Mouse (Mus musculus): Measurements from ENCODE around the gene Ski.

DNA sequence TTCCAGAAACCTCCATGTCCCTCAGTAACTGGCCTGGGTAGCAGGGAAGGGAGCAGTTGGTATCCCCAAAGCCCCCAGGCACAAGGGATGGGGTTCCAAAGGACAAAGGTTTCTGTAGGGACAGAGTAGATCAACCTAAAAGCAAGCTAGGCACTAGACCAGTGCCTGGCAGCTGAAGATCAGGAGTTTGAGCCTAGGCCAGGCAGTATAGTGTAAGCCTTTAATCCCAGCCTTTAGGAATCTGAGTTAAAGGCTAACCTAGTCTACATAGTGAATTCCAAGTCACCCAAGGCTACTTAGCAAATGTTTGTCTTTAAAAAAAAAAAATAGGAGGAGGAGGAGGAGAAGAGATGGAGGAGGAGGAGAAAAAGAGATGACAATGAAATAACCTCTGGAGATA, 33.6 kb downstream of the Ski start:
- no peak for TF ChIP-seq CTCF (IDR thresholded peaks at IDR 0.05; ENCODE audit: low read depth, low read length)
- no peak for TF ChIP-seq POLR2A (IDR thresholded peaks at IDR 0.05; ENCODE audit: extremely low read depth, insufficient read depth, low read length)
